Mouse (Mus musculus) cerebellum, adult 11-12 months (tissue): ENCODE results near the gene Psors1c2.
A peak's percentile ranks its signal among the peaks of the same experiment; 100 is the strongest.

Experiments
- DNase-seq: peaks from one replicate; pipeline ENCODE4 v3.0.0; 2022

Gene Psors1c2

DNA sequence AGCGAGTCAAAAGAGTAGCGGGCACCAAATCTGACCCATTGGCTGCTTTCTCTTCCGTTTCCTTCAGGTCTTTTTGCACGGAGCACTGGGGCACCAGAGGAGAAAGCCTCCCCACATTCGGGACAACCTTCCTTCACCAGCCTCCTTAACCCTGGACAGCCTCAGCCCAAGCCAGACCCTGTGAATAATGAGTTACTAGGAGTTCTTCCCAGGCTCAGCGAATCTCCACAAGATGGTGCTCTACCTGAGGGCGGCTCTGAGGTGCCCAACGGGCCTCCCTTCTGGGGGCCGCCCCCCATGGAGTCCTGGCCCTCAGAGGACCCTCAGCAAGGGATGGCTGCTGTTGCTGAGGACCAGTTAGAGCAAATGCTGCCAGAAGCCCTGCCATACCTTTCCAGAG is 34.8 kb downstream of the Psors1c2 start:
- no peak for DNase-seq

DNA sequence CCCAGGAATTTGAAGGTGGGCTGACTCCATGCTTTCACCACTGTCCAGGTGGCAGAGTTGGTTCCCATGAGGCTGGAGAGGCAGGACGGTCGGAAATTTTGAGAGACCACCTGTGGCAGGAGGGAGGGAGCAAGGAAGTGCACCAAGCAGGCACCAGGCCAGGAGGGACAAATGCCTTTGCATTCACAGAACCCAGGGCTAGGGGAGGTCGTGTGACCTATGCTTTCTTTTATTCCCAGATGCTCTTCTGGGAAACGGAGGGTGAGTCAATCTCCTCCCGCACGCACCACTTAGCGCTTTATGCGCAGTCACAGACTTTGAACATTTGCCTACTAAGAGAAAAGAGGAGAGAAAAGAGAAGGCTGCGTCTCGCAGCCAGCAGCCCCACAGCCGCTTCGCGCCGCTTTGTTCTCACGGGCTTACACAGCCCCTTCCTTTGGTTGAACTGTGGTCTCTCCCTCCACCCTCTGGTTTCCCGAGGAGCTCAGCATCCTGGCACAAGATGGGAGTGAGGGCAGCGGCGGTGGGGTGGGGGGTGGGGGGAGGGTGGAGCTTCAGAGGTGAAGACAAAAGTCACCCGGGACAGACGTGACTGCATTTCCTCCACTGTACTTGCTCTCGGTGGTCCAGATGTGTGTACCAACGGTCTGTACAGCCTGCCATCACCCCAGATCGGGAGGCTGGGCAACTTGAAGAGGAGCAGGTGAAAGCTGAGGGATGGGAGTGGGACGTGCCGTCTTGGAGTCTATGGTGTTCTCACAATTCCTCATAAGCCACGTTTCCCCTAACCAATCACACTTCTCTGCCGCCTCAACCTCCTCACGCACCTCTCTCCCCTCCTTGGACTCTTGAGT is 36.3 kb downstream of the Psors1c2 start:
- DNase-seq, result no peak

DNA sequence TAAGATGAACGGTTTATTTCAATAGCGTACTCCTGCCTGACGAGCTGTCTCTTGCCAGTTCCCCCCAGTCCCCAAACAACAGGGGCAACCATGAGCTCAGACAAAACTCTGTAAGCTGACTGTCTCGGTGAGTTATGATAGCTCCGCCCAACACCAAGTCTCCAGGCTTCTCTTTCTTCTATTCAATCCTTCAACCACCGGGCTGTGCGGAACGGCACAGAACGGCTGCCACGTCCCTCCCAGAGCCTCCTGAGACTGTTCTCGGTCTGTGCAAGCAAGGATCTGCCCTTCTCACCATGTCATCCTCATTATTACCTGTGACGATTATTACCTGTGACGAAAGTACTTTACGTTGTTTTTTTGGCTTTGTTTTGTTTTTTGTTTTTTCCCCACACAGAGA is 37.8 kb downstream of the Psors1c2 start:
- DNase-seq, result no peak

DNA sequence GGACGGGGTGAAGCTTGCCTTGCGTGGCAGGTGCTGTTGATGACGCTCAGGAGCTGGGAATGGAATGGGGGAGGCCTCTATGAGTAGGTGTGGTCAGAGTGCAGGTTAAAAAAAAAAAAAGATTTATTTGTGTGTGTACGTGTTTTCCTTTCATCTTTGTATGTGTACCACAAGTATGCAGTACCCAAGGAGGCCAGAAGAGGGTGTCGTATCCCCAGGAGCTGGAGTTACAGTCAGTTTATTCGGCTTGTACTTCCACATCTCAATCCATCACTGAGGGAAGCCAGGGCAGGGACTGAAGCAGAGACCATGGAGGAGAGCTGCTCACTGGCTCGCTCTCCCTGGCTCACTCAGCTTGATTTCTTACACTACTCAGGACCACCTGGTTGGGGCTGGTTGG is 38.5 kb downstream of the Psors1c2 start:
- DNase-seq, result no peak

DNA sequence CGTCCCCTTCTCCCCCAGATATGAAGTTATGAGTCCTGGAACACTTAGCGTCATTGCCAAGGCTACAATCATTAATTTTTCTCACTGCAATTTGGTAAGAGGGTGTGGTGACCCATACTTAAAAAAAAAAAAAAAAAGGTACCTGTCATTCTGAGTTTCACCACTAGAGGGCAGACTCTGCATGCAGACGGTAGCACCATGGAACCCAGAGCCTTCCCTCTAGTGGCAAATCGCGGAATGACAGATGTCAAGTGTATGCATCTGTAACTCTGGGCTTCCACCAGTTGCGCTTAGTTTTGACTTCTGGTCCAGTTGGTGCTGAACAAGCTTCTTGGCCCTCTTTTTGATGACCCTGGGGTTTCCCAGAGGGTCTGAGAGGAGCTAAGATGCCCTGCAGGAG is 45.2 kb downstream of the Psors1c2 start:
- peak; percentile 38 for DNase-seq

DNA sequence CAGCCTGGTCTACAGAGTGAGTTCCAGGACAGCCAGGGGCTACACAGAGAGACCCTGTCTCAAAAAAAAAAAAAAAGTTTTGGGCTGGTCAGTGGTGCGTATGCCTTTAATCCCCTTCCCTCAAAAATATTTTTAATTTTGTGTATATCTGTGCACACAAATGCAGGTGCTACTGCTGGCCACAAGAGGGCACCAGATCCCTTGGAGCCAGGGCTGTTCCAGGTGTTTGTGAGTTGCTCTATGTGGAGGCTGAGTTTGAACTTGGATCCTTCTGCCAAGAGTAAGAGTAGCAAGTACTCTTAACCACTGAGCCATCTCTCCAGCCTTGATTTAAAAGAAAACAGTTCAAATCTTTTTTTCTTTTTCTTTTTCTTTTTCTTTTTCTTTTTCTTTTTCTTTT is 49.9 kb downstream of the Psors1c2 start:
- no peak for DNase-seq
